Mouse (Mus musculus): ENCODE results near the gene Gfra4. TPM values are rescaled to one million over a fixed set of nuclear protein-coding genes. Genes with fewer than 3 reads are reported as not detected.
A peak's percentile ranks its signal among the peaks of the same experiment; 100 is the strongest.

Gfra4 gene
- not detected in 2 replicates for total RNA-seq (2014; rRNA removed)
- polyA plus RNA-seq (2012; rRNA removed), result 0.07 and 0.17 TPM in 2 replicates

DNA sequence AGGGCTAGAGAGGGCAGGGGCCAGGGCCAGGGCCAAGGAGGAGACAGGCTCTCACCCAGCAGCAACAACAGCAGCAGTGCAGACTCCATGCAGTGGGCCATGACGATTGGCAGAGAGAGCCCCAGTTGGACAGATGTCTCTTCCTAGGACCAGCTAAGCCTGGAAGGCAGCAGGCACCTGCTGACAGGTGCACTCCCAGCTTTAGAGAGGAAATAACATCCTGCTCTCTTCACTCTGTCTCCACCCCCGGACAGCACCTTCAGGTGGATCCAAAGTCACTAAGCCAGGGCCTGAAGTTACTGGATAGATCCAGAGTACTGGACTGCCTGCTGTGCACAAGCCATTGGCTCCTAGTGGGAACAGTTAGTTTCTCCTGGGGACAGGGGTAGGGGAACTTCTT lies at the start of gene Gfra4:
Gfra4 (minus strand) TSS at position 101 of the 400 bp plus-strand sequence.
- TF ChIP-seq POLR2A (IDR thresholded peaks at IDR 0.05; ENCODE audit: extremely low read depth, insufficient read depth, low read length) (no peak), CTCF (IDR thresholded peaks at IDR 0.05; ENCODE audit: low read depth, low read length) (no peak)
- Histone ChIP-seq H3K4me3 (ENCODE audit: insufficient read depth, low read depth, low read length) (no peak within 1 kb of the TSS), H3K36me3 (ENCODE audit: control insufficient read depth, insufficient read depth, low read length) (no peaks in the 10 kb centered on the region), H3K27me3 (ENCODE audit: control insufficient read depth, insufficient read depth, low read length) (peaks cover 11% of the 10 kb centered on the region), H3K79me2 (ENCODE audit: control insufficient read depth, insufficient read depth, low read length) (no peaks in the 10 kb centered on the region), H3K27ac (replicated peaks; ENCODE audit: insufficient read depth, low read depth, low read length) (no peak within 1 kb of the TSS), H3K9ac (ENCODE audit: low read depth, low read length) (no peak within 1 kb of the TSS), H3K4me1 (ENCODE audit: control insufficient read depth, insufficient read depth, low read length) (peaks cover 3% of the 10 kb centered on the region; the same call in 1 of the 2 replicates)
- DNase-seq (ENCODE audit: extremely low read depth, low read depth, low spot score), result no peak
- WGBS, result 73% methylated on average over 2 of the region's 2 CpGs

DNA sequence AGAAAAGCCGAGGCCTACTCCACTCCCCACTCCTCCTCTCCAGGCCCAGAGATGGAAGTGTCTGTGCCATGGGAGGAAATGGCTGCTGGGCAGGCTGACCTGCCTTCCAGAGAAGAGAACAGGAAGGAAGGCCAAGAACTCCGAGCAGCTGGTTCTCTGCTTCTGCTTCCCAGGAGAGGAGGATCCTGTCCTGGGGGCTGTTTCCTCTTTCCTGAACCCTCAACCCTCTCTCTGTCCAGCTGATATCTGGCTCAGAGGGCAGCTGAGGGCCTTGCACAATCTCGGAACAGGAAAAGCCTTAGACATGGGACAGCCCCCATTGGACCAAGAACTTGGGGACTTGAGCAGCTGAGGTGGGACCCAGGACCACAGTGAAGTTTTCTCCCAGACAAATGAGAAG lies 48.0 kb upstream of the Gfra4 start:
- 79% methylated on average over 3 of the region's 3 CpGs for WGBS
- no peak overlapping the region for H3K9ac ChIP-seq (ENCODE audit: low read depth, low read length)
- TF ChIP-seq POLR2A (IDR thresholded peaks at IDR 0.05; ENCODE audit: extremely low read depth, insufficient read depth, low read length) (no peak), CTCF (IDR thresholded peaks at IDR 0.05; ENCODE audit: low read depth, low read length) (no peak)
- H3K27ac ChIP-seq (replicated peaks; ENCODE audit: insufficient read depth, low read depth, low read length), result peak overlapping the region; percentile 61
- H3K27me3 ChIP-seq (ENCODE audit: control insufficient read depth, insufficient read depth, low read length), result no peaks in the 10 kb centered on the region
- no peaks in the 10 kb centered on the region for H3K36me3 ChIP-seq (ENCODE audit: control insufficient read depth, insufficient read depth, low read length)
- H3K4me1 ChIP-seq (ENCODE audit: control insufficient read depth, insufficient read depth, low read length), result no peaks in the 10 kb centered on the region
- no peaks in the 10 kb centered on the region for H3K79me2 ChIP-seq (ENCODE audit: control insufficient read depth, insufficient read depth, low read length)
- no peak overlapping the region for H3K4me3 ChIP-seq (ENCODE audit: insufficient read depth, low read depth, low read length)
- DNase-seq (ENCODE audit: extremely low read depth, low read depth, low spot score), result peak; percentile 41

DNA sequence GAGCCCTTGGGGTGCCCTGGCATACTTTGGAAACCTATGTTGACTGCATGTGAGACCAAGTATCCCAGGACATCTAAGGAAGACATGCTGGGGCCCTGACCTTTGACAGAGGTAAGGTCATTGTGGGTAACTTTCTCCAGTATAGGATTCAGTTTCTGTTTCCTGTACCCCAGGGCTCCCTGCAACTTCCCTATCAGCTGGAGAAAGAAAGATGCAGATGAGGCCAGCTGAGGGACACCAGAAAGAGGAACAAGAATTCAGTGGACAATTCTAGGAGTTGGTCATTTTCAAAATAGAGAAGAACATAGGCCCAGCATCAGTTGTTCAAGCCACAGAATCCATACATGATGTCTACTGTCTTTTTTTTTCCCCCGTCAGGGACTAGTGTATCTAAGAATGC lies 46.7 kb upstream of the Gfra4 start:
- Histone ChIP-seq H3K27me3 (ENCODE audit: control insufficient read depth, insufficient read depth, low read length) (no peaks in the 10 kb centered on the region), H3K4me3 (ENCODE audit: insufficient read depth, low read depth, low read length) (no peak overlapping the region), H3K36me3 (ENCODE audit: control insufficient read depth, insufficient read depth, low read length) (no peaks in the 10 kb centered on the region), H3K4me1 (ENCODE audit: control insufficient read depth, insufficient read depth, low read length) (no peaks in the 10 kb centered on the region), H3K9ac (ENCODE audit: low read depth, low read length) (no peak overlapping the region), H3K27ac (replicated peaks; ENCODE audit: insufficient read depth, low read depth, low read length) (peak overlapping the region; percentile 32; the same call in 1 of the 2 replicates), H3K79me2 (ENCODE audit: control insufficient read depth, insufficient read depth, low read length) (no peaks in the 10 kb centered on the region)
- DNase-seq (ENCODE audit: extremely low read depth, low read depth, low spot score), result peak; percentile 29
- TF ChIP-seq POLR2A (IDR thresholded peaks at IDR 0.05; ENCODE audit: extremely low read depth, insufficient read depth, low read length) (no peak), CTCF (IDR thresholded peaks at IDR 0.05; ENCODE audit: low read depth, low read length) (no peak)
- WGBS, result 76% methylated on average over 1 of the region's 1 CpGs

DNA sequence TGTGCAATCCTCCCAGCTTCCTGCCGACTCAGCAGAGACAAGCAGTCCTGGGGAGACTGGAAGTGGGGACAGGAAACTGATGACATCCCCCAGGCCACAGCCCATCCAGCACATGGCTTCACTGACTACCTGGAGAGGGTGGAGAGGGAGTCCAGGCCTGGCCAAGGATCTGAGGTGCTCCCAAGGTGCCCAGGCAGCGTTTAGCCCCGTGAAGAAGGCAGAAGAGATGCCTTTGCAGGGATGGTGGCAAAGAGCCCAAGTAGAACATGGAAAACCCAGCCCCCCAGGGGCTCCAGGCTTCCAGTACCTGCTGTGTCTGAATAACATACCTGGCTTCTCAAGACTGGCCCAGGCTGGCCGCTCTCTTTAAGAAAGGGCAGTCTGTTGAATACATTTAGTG lies 45.7 kb upstream of the Gfra4 start:
- WGBS, result 80% methylated on average over 4 of the region's 4 CpGs
- no peaks in the 10 kb centered on the region for H3K36me3 ChIP-seq (ENCODE audit: control insufficient read depth, insufficient read depth, low read length)
- no peak overlapping the region; the same call in 1 of the 2 replicates for H3K27ac ChIP-seq (replicated peaks; ENCODE audit: insufficient read depth, low read depth, low read length)
- H3K9ac ChIP-seq (ENCODE audit: low read depth, low read length), result no peak overlapping the region
- no peak overlapping the region for H3K4me3 ChIP-seq (ENCODE audit: insufficient read depth, low read depth, low read length)
- H3K27me3 ChIP-seq (ENCODE audit: control insufficient read depth, insufficient read depth, low read length), result no peaks in the 10 kb centered on the region
- no peaks in the 10 kb centered on the region for H3K79me2 ChIP-seq (ENCODE audit: control insufficient read depth, insufficient read depth, low read length)
- TF ChIP-seq POLR2A (IDR thresholded peaks at IDR 0.05; ENCODE audit: extremely low read depth, insufficient read depth, low read length) (no peak), CTCF (IDR thresholded peaks at IDR 0.05; ENCODE audit: low read depth, low read length) (no peak)
- H3K4me1 ChIP-seq (ENCODE audit: control insufficient read depth, insufficient read depth, low read length), result no peaks in the 10 kb centered on the region
- DNase-seq (ENCODE audit: extremely low read depth, low read depth, low spot score), result no peak

DNA sequence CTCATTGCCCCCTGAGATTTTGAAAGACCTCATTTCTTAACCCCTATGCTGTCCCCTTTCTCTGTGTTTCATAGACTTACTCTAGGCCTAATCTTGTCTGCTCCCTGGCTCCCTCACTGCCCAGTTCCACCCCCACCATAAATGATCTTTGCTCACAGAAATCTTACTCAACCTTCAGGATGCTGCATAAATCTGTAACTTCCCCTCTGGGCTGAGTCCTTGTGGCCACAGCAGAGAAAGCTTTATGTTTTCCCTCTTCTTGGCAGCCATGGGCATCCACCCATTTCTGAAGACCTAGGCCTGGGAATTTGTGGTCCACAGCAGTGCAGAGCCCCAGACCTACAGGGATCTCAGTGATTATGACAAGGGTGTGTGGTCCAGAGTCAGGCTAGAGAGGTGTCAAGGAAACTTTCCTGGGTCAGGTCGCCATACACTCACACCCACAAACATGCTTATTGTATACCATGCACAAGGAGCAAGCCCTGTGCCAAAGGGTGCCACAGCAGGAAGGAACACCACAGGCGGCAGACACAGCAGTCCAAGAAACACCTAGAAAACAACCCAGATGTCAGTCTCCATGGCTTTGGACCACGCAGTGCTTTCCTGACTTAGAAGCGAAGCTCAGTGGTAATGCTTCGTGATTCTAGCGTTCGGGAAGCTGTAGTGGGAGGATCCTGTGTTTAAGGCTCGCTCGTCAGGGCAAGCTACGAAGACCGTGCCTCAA lies 43.9 kb upstream of the Gfra4 start, which contains the start of gene Siglec1:
Siglec1 (minus strand) TSS at position 99 of the 724 bp plus-strand sequence.
- no peak for TF ChIP-seq CTCF (IDR thresholded peaks at IDR 0.05; ENCODE audit: low read depth, low read length)
- TF ChIP-seq POLR2A (IDR thresholded peaks at IDR 0.05; ENCODE audit: extremely low read depth, insufficient read depth, low read length), result no peak
- H3K4me3 ChIP-seq (ENCODE audit: insufficient read depth, low read depth, low read length), result peak within 1 kb of the TSS; percentile 24
- WGBS, result 88% methylated on average over 11 of the region's 11 CpGs
- H3K9ac ChIP-seq (ENCODE audit: low read depth, low read length), result peak within 1 kb of the TSS; percentile 2; the same call in 1 of the 2 replicates
- no peaks in the 10 kb centered on the region for H3K79me2 ChIP-seq (ENCODE audit: control insufficient read depth, insufficient read depth, low read length)
- peak; percentile 16 for DNase-seq (ENCODE audit: extremely low read depth, low read depth, low spot score)
- H3K27ac ChIP-seq (replicated peaks; ENCODE audit: insufficient read depth, low read depth, low read length), result peak within 1 kb of the TSS; percentile 31
- H3K36me3 ChIP-seq (ENCODE audit: control insufficient read depth, insufficient read depth, low read length), result no peaks in the 10 kb centered on the region
- no peaks in the 10 kb centered on the region for H3K4me1 ChIP-seq (ENCODE audit: control insufficient read depth, insufficient read depth, low read length)
- H3K27me3 ChIP-seq (ENCODE audit: control insufficient read depth, insufficient read depth, low read length), result no peaks in the 10 kb centered on the region

DNA sequence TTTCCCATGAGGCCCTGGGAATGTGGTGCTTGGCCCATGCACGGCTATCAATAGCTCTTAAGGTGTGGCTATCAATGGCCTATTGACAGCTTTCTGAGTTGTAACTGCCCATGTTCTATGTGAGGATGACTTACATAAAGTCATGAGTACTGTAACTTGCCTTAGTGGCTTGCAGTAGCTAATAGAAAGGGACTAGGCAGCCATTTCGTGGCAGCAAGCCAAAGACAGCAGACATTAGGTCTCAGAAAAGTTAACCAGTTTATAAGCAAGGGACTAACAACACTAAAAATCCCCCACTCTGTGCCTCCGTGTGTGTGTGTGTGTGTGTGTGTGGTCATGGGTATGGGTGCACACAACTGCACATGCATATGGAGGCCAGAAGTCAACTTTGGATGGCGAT lies 41.3 kb upstream of the Gfra4 start:
- 91% methylated on average over 4 of the region's 4 CpGs for WGBS
- TF ChIP-seq POLR2A (IDR thresholded peaks at IDR 0.05; ENCODE audit: extremely low read depth, insufficient read depth, low read length), result no peak
- TF ChIP-seq CTCF (IDR thresholded peaks at IDR 0.05; ENCODE audit: low read depth, low read length), result no peak
- Histone ChIP-seq H3K79me2 (ENCODE audit: control insufficient read depth, insufficient read depth, low read length) (no peaks in the 10 kb centered on the region), H3K4me3 (ENCODE audit: insufficient read depth, low read depth, low read length) (no peak overlapping the region), H3K4me1 (ENCODE audit: control insufficient read depth, insufficient read depth, low read length) (no peaks in the 10 kb centered on the region), H3K27ac (replicated peaks; ENCODE audit: insufficient read depth, low read depth, low read length) (no peak overlapping the region), H3K36me3 (ENCODE audit: control insufficient read depth, insufficient read depth, low read length) (no peaks in the 10 kb centered on the region), H3K9ac (ENCODE audit: low read depth, low read length) (no peak overlapping the region), H3K27me3 (ENCODE audit: control insufficient read depth, insufficient read depth, low read length) (no peaks in the 10 kb centered on the region)
- no peak for DNase-seq (ENCODE audit: extremely low read depth, low read depth, low spot score)
